Mouse (Mus musculus) adrenal gland, postnatal 0 days (tissue): Measurements from ENCODE around the gene Fscn1. TPM values are rescaled to one million over a fixed set of nuclear protein-coding genes. Genes with fewer than 3 reads are reported as not detected.

Experiments used
- polyA plus RNA-seq: library from polyadenylated mRNA; unstranded; fragments of >200 nt; fragmentation: Nextera tagmentation; extraction: Ambion mirVana; gene quantifications from 2 replicates; pipeline ENCODE4 v1.2.1, GENCODE M21; 2015

The Fscn1 gene
- 124 and 164 TPM in 2 replicates for polyA plus RNA-seq

GRCm38 (mm10) chr5:142959576-142960556, at the start of gene Fscn1:
Fscn1 (plus strand) TSS chr5:142960343.

Other genes with a start within 250 kb of the Fscn1 start
- gene Tnrc18, start 142.7 kb upstream of the Fscn1 start, polyA plus RNA-seq, result 17.2 and 20.3 TPM in 2 replicates
- 6.4 and 10.2 TPM in 2 replicates for gene Fbxl18, start 64.9 kb upstream of the Fscn1 start, polyA plus RNA-seq
- 7,645 and 7,754 TPM in 2 replicates for gene Actb, start 53.6 kb upstream of the Fscn1 start, polyA plus RNA-seq
- gene Rnf216, start 152.7 kb downstream of the Fscn1 start, polyA plus RNA-seq, result 19.4 and 32.7 TPM in 2 replicates
- gene Olfr718-ps1, start 187.2 kb downstream of the Fscn1 start, polyA plus RNA-seq, result 0.03 TPM in 1 of 2 replicates, not detected in the other
- gene Rbak, start 220.4 kb downstream of the Fscn1 start, polyA plus RNA-seq, result 6.1 and 7.0 TPM in 2 replicates
- gene Spdye4b, start 220.7 kb downstream of the Fscn1 start, polyA plus RNA-seq, result 0.05 TPM in 1 of 2 replicates, not detected in the other